Mouse (Mus musculus) gastrocnemius, adult 2 months (tissue): Measurements from ENCODE around the gene Agpat2. TPM values are rescaled to one million over a fixed set of nuclear protein-coding genes. Genes with fewer than 3 reads are reported as not detected.

Experiments used
- DNase-seq: peaks from one replicate; pipeline ENCODE4 v3.0.0; 2022
- H3K27ac ChIP-seq: fragments of 200-600 bp; 2 replicates; pipeline ENCODE4 v1.8.1; 2022; ENCODE audit warnings: mild to moderate bottlenecking
- H3K4me3 ChIP-seq: fragments of 200-600 bp; 2 replicates; pipeline ENCODE4 v1.8.1; 2022; ENCODE audit warnings: mild to moderate bottlenecking, moderate library complexity
- CTCF ChIP-seq: fragments of 200-600 bp; IDR thresholded peaks from 2 replicates; pipeline ENCODE4 v1.8.1; 2022; ENCODE audit warnings: antibody characterized with exemption, mild to moderate bottlenecking, moderate library complexity
- intact Hi-C: fragments of 180-260 bp; cut with DNase I; formaldehyde crosslinking; loops from one replicate; pipeline ENCODE4 v1.15.1; 2025
- total RNA-seq, 2 experiments: library from RNA; stranded (reverse); gene quantifications; 2 replicates each; pipeline ENCODE4 v1.2.3; 2021

The Agpat2 gene
- total RNA-seq, 2 experiments from 2014 or later, result 2.8 to 7.3 TPM

DNA sequence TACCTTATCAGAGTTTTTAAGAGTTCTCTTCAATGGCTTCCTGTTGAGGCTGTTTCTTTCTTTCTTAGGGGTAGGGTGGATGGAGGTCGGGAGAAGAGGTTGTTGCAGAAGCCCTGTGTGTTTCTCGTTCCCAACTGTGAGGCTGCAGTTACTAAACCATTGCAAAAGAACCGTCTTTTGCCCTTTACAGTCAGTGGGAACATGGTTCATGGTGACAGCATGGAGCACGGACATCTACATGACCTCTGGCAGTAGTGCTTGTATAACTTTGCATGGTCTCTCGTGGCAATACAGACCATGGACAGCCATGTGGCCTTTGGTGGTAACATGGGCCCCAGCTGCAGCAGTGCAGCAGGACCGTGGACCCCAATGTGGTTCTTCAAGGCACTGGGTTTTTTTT is 13.1 kb upstream of the Agpat2 start:
- no peak for TF ChIP-seq CTCF
- Histone ChIP-seq H3K27ac (no peak overlapping the region), H3K4me3 (no peak overlapping the region)
- DNase-seq, result no peak
- intact Hi-C loops, result no loop called here

DNA sequence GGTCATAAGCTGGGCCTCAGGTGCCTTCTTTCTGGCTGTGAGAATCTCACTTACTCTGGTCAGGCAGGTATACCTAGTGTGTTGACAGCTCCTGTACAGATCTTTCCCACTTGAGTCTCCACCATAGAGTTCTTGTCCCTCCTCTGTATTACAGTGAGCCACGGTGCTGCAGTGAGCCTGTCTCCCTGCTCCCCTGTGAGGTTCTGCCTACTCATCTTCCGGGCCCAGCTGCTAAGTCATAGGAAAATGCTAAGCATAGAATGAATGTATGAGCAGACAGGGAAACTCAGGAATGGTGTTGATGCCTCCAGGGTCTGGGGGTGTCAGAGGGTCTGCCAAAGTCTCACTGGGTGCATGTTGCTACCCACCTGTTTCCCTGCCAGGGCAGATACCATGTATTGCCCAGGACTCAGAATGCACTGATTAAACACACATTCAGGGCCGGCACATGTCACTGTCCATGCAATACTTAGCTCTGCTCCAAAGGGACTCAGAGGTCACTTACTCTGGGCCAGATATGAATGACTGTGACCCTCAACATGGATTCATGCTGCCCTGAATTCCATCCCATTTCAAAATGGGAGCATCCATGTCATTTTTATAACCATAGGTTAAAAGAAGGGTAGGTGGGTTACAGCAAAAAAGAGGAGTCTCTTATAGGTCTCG is 11.4 kb upstream of the Agpat2 start:
- intact Hi-C loops, result no loop called here
- Histone ChIP-seq H3K4me3 (no peak overlapping the region), H3K27ac (no peak overlapping the region)
- no peak for TF ChIP-seq CTCF
- DNase-seq, result no peak

- DNase-seq, result no peak
- intact Hi-C loops, result no loop called here
- Histone ChIP-seq H3K4me3 (no peak overlapping the region), H3K27ac (peak overlapping the region; percentile 20; the same call in 1 of the 2 replicates)
- no peak for TF ChIP-seq CTCF
These were observed 10.7 kb upstream of the Agpat2 start for GRCm38 (mm10) chr2:26614903-26615302.

- intact Hi-C loops, result no loop called here
- DNase-seq, result no peak
- H3K4me3 ChIP-seq, result no peak overlapping the region
- no peak overlapping the region; the same call in 1 of the 2 replicates for H3K27ac ChIP-seq
- TF ChIP-seq CTCF, result no peak
These were observed 7.7 kb upstream of the Agpat2 start for GRCm38 (mm10) chr2:26611896-26612295.

DNA sequence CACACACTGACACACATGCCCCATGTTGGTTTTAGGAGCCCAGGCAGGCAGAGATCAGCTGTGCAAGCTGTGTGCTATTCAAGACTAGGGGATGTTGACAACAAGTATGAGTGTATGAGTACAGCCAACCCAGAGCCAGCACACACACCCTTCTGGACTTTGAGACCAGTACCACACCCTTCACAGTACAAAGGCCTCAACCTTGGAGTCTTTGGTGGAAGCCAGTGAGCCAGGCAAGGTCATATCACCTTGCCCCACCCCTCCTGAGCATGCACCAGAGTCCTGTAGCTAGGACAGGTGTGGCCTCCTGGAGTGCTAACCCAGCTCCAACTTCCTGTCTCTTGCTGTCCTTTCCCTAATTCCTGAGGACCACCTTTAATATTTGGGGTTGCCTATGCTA is 6.8 kb upstream of the Agpat2 start:
- intact Hi-C loops, result no loop called here
- Histone ChIP-seq H3K27ac (no peak overlapping the region), H3K4me3 (no peak overlapping the region)
- DNase-seq, result no peak
- TF ChIP-seq CTCF, result no peak

DNA sequence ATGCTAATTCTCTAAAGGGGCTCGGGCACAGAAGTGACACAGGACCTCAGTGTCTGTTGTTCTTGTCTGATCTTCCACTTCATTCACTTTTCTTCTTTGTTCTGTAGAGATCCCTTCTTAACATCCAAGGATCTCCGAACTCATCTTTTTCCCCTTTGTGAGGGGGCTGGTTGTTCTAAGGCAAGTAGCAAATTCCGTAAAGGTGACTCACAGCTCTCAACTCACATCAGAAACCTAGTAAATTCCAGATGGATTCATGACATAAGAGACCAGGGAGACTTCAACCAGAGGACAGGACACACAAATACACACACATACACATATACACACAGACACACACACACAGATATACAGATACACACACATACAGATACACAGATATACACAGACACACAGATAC is 6.3 kb upstream of the Agpat2 start:
- Histone ChIP-seq H3K4me3 (no peak overlapping the region; the same call in 1 of the 2 replicates), H3K27ac (peak overlapping the region; percentile 75; the same call in 1 of the 2 replicates)
- TF ChIP-seq CTCF, result no peak
- DNase-seq, result no peak
- intact Hi-C loops, result no loop called here

DNA sequence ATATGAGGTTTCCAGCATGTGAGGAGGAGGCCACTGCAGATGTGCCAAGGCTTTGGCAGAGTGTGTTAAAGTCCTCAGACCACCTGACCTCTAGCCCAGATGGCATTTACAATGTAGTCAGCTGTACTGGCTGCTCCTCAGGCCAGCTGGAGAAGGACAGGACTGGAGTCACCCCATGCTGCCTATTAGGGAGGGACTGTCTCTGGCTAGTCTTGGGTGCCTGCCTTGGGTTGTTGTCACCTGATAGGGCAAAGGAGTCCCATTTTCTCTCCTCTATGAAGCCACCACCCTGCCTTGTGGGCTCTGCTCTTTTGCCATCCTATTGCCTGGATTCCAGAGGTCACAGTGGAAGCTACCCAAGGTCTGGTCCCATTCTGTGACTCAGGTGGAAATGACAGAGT is 5.0 kb upstream of the Agpat2 start:
- peak overlapping the region; percentile 75 for H3K27ac ChIP-seq
- DNase-seq, result peak; percentile 69
- TF ChIP-seq CTCF, result no peak
- intact Hi-C loops, result no loop called here
- no peak overlapping the region for H3K4me3 ChIP-seq

DNA sequence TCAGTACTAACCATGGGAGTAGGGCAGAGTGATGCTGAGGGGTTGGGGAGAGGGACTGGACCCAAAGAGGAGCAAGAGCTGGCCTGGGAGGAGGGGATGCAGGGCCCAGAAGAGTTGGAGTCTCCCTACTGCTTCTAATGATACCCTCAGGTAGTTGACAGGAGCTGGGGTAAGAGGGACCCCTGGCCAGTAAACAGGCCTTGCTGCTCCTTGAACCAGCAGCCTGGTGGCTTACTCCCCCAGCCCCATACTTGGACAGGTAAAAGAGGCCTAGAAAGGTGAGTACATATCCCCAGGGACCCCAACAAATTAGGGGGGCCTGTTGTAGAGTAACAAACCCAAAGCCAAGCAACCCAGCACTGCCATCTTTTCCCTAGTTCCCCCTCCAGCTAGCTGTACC is 4.6 kb upstream of the Agpat2 start:
- no peak for DNase-seq
- intact Hi-C loops, result no loop called here
- peak overlapping the region; percentile 75; the same call in 1 of the 2 replicates for H3K27ac ChIP-seq

DNA sequence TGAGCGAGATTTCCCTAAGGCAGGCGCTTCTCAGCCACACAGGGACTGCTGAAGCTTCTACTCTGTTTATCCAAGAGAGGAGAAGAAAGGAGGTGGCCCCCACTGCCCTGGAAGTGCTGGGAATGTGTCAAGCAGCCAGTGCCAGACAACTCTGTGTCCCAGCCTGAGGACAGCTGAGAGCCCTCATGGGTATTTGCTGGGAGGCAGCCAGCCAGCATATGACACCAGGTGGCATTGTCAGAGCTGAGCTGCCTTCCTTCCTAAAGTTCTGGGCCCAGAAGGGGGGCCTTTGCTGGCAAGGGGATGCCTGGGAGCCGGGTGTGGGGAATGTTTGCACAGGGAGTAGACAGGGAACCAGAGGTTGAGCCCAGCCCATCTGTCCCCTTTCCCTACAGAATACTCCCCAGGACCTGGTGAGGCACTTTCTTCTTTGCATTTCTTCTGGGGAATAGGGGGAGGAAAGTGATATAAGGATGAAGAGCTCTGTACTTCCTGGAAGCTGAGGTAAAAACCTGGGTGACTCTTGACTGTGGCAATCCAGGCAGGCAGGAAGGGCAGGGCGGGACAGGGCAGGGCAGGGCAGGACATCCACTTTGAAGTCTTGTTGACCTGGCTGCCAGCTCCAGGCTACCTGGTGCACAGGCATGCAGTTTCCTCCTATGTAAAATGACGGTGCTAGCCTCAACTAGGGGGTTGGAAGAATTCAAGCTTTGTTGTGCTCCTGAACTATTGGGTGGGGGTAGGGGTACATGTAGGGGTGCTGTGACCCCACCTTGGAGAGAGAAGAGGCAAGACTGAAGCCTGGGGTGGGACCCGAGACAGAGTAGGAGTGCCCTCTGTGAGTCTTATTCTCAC is 3.1 kb upstream of the Agpat2 start:
- H3K27ac ChIP-seq, result peak overlapping the region; percentile 40; the same call in 1 of the 2 replicates
- intact Hi-C loops, result no loop called here
- H3K4me3 ChIP-seq, result no peak overlapping the region
- TF ChIP-seq CTCF, result no peak
- peak; percentile 64 for DNase-seq

More for the DNA sequence above, 4.6 kb upstream of the Agpat2 start:
- TF ChIP-seq CTCF, result no peak
- H3K4me3 ChIP-seq, result no peak overlapping the region

DNA sequence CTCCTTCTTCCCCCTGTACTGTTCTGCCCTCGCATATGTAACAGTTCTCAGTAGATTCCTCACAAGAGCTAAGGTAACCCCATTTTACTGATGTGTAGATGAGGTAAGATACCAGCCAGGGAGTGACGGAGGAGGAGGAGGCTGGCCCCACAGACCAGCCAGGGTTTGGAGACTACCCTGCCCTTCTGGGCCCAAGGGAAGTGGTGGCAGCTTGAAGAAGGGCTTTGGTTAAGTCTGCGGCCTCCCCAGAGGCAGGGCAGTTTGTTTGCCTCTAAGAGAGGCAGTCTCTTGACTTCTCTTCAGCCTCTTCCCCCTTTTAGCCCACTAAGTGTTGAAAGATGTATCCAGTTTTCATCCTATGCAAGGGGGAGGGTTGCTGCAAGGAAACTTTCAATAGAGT is 2.4 kb upstream of the Agpat2 start:
- intact Hi-C loops, result no loop called here
- Histone ChIP-seq H3K4me3 (no peak overlapping the region), H3K27ac (peak overlapping the region; percentile 40; the same call in 1 of the 2 replicates)
- DNase-seq, result no peak
- TF ChIP-seq CTCF, result no peak

GRCm38 (mm10) chr2:26605331-26605730 is 1.1 kb upstream of the Agpat2 start:
- TF ChIP-seq CTCF, result no peak
- Histone ChIP-seq H3K27ac (no peak overlapping the region), H3K4me3 (no peak overlapping the region)
- intact Hi-C loops, result no loop called here
- DNase-seq, result peak; percentile 7

- DNase-seq, result no peak
- TF ChIP-seq CTCF, result no peak
- intact Hi-C loops, result no loop called here
- peak overlapping the region; percentile 90 for H3K27ac ChIP-seq
- H3K4me3 ChIP-seq, result peak overlapping the region; percentile 87
These were observed 1.1 kb downstream of the Agpat2 start for GRCm38 (mm10) chr2:26603159-26603558.

GRCm38 (mm10) chr2:26602631-26603030 is 1.6 kb downstream of the Agpat2 start:
- DNase-seq, result peak; percentile 11
- Histone ChIP-seq H3K4me3 (peak overlapping the region; percentile 87), H3K27ac (peak overlapping the region; percentile 90; the same call in 1 of the 2 replicates)
- no peak for TF ChIP-seq CTCF
- intact Hi-C loops, result no loop called here
